8 mouse cellular contexts compared by ENCODE assay signal in genomic region chr6:90607196-90607595, GRCm38 (mm10). TPM values are rescaled to one million over a fixed set of nuclear protein-coding genes. Genes with fewer than 3 reads are reported as not detected.
A peak's percentile ranks its signal among the peaks of the same experiment; 100 is the strongest.
DNase-seq lines count a peak whose midpoint lies in the region; ATAC-seq and TF ChIP-seq lines count a peak whose summit lies in the region.

No protein-coding gene starts in this region.

- no peaks in the 10 kb centered on the region for H3K9me3 ChIP-seq in G1E (replicated peaks)
- no peaks in the 10 kb centered on the region for H3K9me3 ChIP-seq in midbrain, postnatal 0 days (ENCODE audit: low read length)

- intact Hi-C loops in left cerebral cortex, postnatal 10 days (cut with DNase I): loop anchor here (2.0 kb wide), 1 partner anchor 124 kb away; no protein-coding TSS in a partner anchor

- DNase-seq in left cerebral cortex, adult 18-20 months (ENCODE audit: low spot score in 2 of 2): peak; percentile 66 to 73
- no peak for DNase-seq in left cerebral cortex, adult 11 months (ENCODE audit: low spot score)
- DNase-seq in G1E (ENCODE audit: low spot score): peak; percentile 65
- DNase-seq in c-Kit-negative CD71-positive TER-119-positive erythroid progenitor cells, embryonic 14.5 days (ENCODE audit: low read depth, low spot score): peak; percentile 83
- peak; percentile 44 to 61 for DNase-seq in frontal cortex, postnatal 36 days (ENCODE audit: low spot score in 2 of 2)
- peak; percentile 36 to 68 for DNase-seq in left cerebral cortex, postnatal 10 days (ENCODE audit: extremely low spot score in 1 of 2, low spot score in 2 of 2)
- DNase-seq in midbrain, postnatal 0 days (ENCODE audit: low spot score): peak; percentile 65
- DNase-seq in thymus, postnatal 25 days: peak; percentile 70

- TF ChIP-seq CTCF in G1E (IDR thresholded peaks at IDR 0.05; ENCODE audit: low read depth, low read length): peak; percentile 68
- TF ChIP-seq CTCF in midbrain, postnatal 0 days (IDR thresholded peaks at IDR 0.05): peak; percentile 88

- no peak overlapping the region for H3K4me3 ChIP-seq in G1E (ENCODE audit: low read depth, low read length)
- H3K4me3 ChIP-seq in midbrain, postnatal 0 days (ENCODE audit: low read depth, low read length): no peak overlapping the region

- H3K9ac ChIP-seq in midbrain, postnatal 0 days (replicated peaks; ENCODE audit: low read length, poor library complexity, severe bottlenecking): no peak overlapping the region

- 15% methylated on average over 5 of the region's 5 CpGs for WGBS in midbrain, postnatal 0 days

- H3K27ac ChIP-seq in midbrain, postnatal 0 days (ENCODE audit: low read depth, low read length): no peak overlapping the region

- no peak overlapping the region for H3K4me2 ChIP-seq in midbrain, postnatal 0 days (ENCODE audit: low read depth, low read length, poor library complexity, severe bottlenecking)

- H3K4me1 ChIP-seq in G1E (ENCODE audit: insufficient read depth, low read depth, low read length): peaks cover 81% of the 10 kb centered on the region
- H3K4me1 ChIP-seq in midbrain, postnatal 0 days (ENCODE audit: insufficient read depth, low read length): peaks cover 4% of the 10 kb centered on the region; the same call in 1 of the 2 replicates

- peaks cover 11% of the 10 kb centered on the region for H3K36me3 ChIP-seq in G1E (replicated peaks)
- H3K36me3 ChIP-seq in midbrain, postnatal 0 days (ENCODE audit: insufficient read depth, low read length): no peaks in the 10 kb centered on the region

- peaks cover 20% of the 10 kb centered on the region for H3K27me3 ChIP-seq in G1E (ENCODE audit: insufficient read depth, low read length)
- H3K27me3 ChIP-seq in midbrain, postnatal 0 days (ENCODE audit: insufficient read depth, low read length): no peaks in the 10 kb centered on the region

- ATAC-seq in G1E (ENCODE audit: extremely low read depth, insufficient number of reproducible peaks, low FRiP score, poor library complexity, severe bottlenecking): no peak
- ATAC-seq in midbrain, postnatal 0 days (ENCODE audit: low FRiP score): no peak

RNA-seq across cellular contexts. Expression of gene Slc41a3, which starts 2.7 kb away (rescaled TPM):
- 1 to 10 TPM; 4.4 to 5.0 TPM for total RNA-seq in left cerebral cortex, adult 18-20 months (2021)
- 51.0 and 55.7 TPM in 2 replicates for total RNA-seq in G1E (2014; fragmentation: Nextera tagmentation)
- total RNA-seq in G1E (2017): 47.7 and 50.2 TPM in 2 replicates
- 84.7 and 85.1 TPM in 2 replicates for polyA plus RNA-seq in G1E (2012)
- total RNA-seq in left cerebral cortex, postnatal 10 days (2021): 1 to 10 TPM; 6.7 to 7.2 TPM
- total RNA-seq in midbrain, postnatal 0 days (2014; rRNA removed): 14.8 and 15.2 TPM in 2 replicates
- polyA plus RNA-seq in midbrain, postnatal 0 days (2015; fragmentation: Nextera tagmentation; extraction: Ambion mirVana): 14.4 and 14.9 TPM in 2 replicates
